Mouse (Mus musculus): Measurements from ENCODE around the gene Rpl24.
"Not testable (repeated sequence)": the region's sequence is repeated elsewhere in the genome, so short reads cannot be mapped to it uniquely, and the experiment has no call there.

DNA sequence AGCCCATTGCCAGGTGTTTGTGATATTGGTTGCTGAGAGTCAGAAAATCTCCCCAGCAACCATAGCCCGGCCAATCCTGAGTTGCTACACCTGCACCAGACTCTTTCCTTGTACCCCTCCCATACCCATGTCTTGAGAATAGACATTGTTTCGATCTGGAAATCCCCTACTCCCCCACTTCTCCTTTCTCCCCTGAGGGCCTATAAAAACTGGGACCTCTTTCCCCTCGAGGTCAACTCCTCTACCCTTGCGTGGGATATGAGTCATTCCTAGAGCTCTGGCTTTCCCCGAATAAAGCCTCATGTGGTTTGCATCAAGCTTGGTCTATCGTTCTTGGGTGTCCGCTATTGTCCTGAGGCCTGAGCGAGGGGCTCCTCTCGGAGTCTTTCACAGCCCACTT is 11.9 kb upstream of the Rpl24 start:
- not testable (repeated sequence) for TF ChIP-seq CTCF, POLR2A (IDR thresholded peaks at IDR 0.05; ENCODE audit: extremely low read depth, insufficient read depth, low read length)

Data from cortical plate, adult 2 months (tissue).